Mouse (Mus musculus) left cerebral cortex, adult 2 months (tissue): ENCODE data around the gene Smpdl3a. TPM values are rescaled to one million over a fixed set of nuclear protein-coding genes. Genes with fewer than 3 reads are reported as not detected.

Experiments
- DNase-seq, 2 experiments: peaks; one replicate each; pipeline ENCODE4 v3.0.0; 2021 to 2022; ENCODE audit warnings: low spot score in 2 of 2, mixed read lengths in 1 of 2; ENCODE audit errors: extremely low spot score in 1 of 2
- H3K27ac ChIP-seq: fragments of 200-600 bp; 2 replicates; pipeline ENCODE4 v1.8.1; 2022
- H3K4me3 ChIP-seq: fragments of 200-600 bp; 2 replicates; pipeline ENCODE4 v1.8.1; 2022
- CTCF ChIP-seq: fragments of 200-600 bp; IDR thresholded peaks from 2 replicates; pipeline ENCODE4 v1.8.1; 2022; ENCODE audit warnings: antibody characterized with exemption, mild to moderate bottlenecking, moderate library complexity
- intact Hi-C: fragments of 180-260 bp; cut with DNase I; formaldehyde crosslinking; loops from one replicate; pipeline ENCODE4 v1.15.1; 2025
- total RNA-seq, 2 experiments: library from RNA; stranded (reverse); gene quantifications; 2 replicates each; pipeline ENCODE4 v1.2.3; 2021

Gene Smpdl3a
- total RNA-seq, 2 experiments from 2014 or later, result 22.0 to 26.4 TPM

DNA sequence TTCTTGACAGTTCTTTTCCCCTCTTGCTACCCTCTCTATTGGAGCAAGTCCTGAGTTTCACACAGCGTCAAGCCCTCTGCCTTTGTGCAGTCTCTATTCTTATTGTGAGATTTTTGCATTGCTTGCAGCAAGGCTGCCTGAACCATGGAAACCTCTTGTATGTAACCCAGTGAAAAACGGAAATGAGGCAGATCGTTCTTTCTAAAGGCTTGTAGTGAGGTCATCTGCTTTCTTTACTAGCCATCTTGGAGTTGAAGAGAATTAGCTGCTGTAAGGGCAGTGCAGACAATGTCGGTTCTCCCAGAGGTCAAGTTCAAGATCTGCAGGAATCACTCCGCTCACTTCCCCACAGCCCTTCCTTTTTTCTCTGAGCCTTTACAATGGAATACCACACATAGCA, 34.5 kb downstream of the Smpdl3a start:
- H3K4me3 ChIP-seq, result no peak overlapping the region
- intact Hi-C loops, result loop anchor here (5.0 kb wide), 1 partner anchor 46 kb away; the partner anchor contains the start of gene Fabp7
- no peak for TF ChIP-seq CTCF
- DNase-seq, result no peak
- 0 out of 2 replicates have a peak overlapping the region, but pooled peaks have one; percentile 32 for H3K27ac ChIP-seq

- intact Hi-C loops, result loop anchor here (5.0 kb wide), 1 partner anchor 47 kb away; the partner anchor contains the start of gene Fabp7
- no peak for TF ChIP-seq CTCF
- no peak overlapping the region for H3K4me3 ChIP-seq
- H3K27ac ChIP-seq, result 0 out of 2 replicates have a peak overlapping the region, but pooled peaks have one; percentile 32
- no peak for DNase-seq
Observed at GRCm38 (mm10) chr10:57829621-57830020, 35.5 kb downstream of the Smpdl3a start.

DNA sequence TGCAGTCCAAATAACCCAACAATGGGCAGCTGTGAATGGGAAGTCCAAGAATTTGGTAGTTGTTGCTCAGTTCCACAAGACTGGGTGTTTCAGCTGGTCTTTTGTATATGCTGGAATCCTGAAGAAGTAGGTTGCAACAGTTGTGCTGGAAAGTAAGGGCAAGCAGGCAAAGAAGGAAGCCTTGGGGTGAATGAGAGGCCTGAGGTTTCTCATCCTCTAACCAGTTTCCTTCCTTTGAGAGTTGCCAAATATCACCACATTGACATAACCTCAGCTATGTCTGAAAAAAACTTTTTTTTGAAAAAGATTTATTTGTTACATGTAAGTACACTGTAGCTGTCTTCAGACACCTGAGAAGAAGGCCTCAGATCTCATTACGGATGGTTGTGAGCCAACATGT, 41.0 kb downstream of the Smpdl3a start:
- Histone ChIP-seq H3K4me3 (no peak overlapping the region), H3K27ac (no peak overlapping the region)
- no peak for DNase-seq
- TF ChIP-seq CTCF, result no peak
- intact Hi-C loops, result no loop called here

DNA sequence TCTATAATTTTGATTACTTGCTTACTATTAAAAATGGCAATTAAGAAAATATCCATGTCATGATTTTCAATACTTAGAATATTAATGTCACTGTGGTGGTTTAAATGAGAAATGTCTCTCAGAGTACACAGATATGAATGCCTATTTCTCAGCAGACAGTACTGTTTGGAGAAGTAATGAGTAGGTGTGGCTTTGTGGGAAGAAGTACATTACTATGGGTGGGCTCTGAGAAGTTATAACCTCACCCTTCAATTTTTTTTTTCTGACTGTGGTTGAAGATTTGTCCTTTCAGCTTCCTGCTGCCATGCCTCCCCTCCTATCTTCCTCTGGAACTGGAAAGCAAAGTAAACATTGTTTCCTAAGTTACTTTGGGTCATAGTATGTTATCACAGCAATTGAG, 41.8 kb downstream of the Smpdl3a start:
- intact Hi-C loops, result no loop called here
- DNase-seq, result no peak

DNA sequence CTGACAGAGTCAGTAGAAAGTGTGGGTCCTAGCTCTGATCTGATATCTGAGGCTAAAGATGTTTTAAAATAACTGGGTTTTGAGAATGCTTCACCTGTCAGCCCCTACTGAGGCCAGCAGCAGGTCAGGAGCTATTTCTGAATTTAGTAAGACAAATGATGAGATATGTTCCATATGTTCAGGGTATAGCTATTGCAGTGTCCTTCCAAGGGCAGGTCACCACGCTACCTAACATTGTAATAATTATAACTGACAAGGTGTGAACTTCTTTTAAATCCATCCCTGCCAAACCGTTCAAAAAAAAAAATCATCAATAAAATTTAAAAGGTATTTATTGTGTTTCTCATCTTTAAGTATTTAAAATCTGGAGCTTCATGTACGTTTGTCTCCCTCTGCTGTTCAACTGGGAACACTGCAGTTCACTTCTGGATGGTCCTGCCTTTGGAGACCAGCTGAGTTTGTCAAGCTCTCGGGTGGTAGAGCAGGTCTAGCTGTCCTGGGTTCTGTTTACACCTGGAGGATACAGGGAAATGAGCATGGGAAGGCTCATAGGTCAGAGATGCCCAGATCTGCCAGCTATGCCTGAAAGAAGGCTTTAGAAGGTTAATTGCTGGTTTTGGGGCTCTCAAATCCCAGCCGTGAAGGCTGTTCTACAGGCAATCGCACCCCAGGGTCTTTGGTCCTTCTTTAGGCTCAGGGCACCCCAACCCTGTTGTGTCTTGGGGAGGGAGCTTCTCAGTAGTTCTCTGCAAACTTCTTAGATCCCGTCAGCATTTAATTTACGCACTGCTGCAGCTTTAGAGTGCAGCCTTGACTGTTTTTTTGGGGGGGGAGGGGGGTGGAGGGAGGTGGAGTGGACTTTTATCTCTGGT, 47.7 kb downstream of the Smpdl3a start:
- TF ChIP-seq CTCF, result peak; percentile 98
- no peak overlapping the region for H3K27ac ChIP-seq

More for the DNA sequence above, 41.8 kb downstream of the Smpdl3a start:
- Histone ChIP-seq H3K4me3 (no peak overlapping the region), H3K27ac (no peak overlapping the region)
- no peak for TF ChIP-seq CTCF

DNA sequence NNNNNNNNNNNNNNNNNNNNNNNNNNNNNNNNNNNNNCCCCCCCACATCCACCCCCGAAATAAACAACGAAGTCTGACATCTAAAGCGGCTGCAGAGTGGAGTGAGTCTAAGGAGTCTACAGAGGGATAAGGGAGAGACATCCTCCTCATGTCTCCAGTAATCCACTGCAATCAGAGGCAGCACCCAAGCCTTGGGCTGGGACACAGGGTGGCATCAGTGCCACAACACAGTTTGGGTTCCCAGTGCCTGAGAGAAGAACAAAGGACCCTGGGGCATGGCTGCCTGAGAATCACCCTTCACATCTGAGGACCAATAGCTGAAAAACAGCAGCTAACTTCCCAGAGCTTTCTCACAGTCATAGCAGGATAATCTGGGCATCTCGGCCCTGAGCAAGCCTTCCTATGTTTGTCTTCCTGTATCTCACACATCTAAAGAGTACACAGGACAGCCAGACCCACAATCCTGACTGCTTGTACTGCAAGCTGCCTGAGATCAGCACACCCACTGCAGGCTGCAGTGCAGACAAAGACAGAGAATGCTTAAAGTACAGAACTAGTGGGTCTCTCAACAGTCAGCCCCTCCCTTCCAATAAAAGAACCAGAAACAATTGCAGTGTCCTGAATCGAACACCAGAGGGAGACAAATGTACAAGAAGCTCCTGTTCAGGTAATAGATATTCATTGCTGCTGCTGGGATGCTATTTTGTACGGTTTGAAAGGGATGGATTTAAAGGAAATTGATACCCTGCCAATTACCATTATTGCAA, 54.0 kb downstream of the Smpdl3a start:
- intact Hi-C loops, result no loop called here
- no peak for DNase-seq
- no peak overlapping the region for H3K4me3 ChIP-seq
- H3K27ac ChIP-seq, result no peak overlapping the region
- TF ChIP-seq CTCF, result peak; percentile 64

More for the DNA sequence above, 47.7 kb downstream of the Smpdl3a start:
- no peak overlapping the region for H3K4me3 ChIP-seq
- intact Hi-C loops, result loop anchor here (1.0 kb wide), 1 partner anchor 99 kb away; no protein-coding TSS in a partner anchor
- peak; percentile 29 to 45 for DNase-seq

Other genes with a start within 250 kb of the Smpdl3a start
- 10 to 100 TPM; 14.4 to 21.6 TPM for gene Pkib, start 162.4 kb upstream of the Smpdl3a start, total RNA-seq
- gene Fabp7, start 9.5 kb upstream of the Smpdl3a start, total RNA-seq, result 10 to 100 TPM; 48.7 to 65.4 TPM